Mouse (Mus musculus): ENCODE data around the gene Ppil4. TPM values are rescaled to one million over a fixed set of nuclear protein-coding genes. Genes with fewer than 3 reads are reported as not detected.

Gene Ppil4
- polyA plus RNA-seq, 1 experiment from 2014 or later: 47.6 TPM

- WGBS: 59% methylated on average over 11 of the region's 11 CpGs
- ATAC-seq: peak; percentile 24; the same call in 1 of the 2 replicates
- no peak overlapping the region for H3K9ac ChIP-seq (ENCODE audit: low read length)
Measured at GRCm38 (mm10) chr10:7870571-7871315, 78.1 kb downstream of the Ppil4 start.

GRCm38 (mm10) chr10:7871381-7872020, 78.8 kb downstream of the Ppil4 start:
- no peak overlapping the region for H3K4me3 ChIP-seq (ENCODE audit: low read depth, low read length)
- no peak overlapping the region for H3K27ac ChIP-seq (ENCODE audit: low read depth, low read length)
- ATAC-seq: no peak
- DNase-seq (ENCODE audit: low spot score): no peak
- no peaks in the 10 kb centered on the region for H3K36me3 ChIP-seq (ENCODE audit: control insufficient read depth, insufficient read depth, low read length)
- no peaks in the 10 kb centered on the region; the same call in 1 of the 2 replicates for H3K27me3 ChIP-seq (replicated peaks; ENCODE audit: control insufficient read depth, insufficient read depth, low read length)
- H3K4me2 ChIP-seq (ENCODE audit: low read length): no peak overlapping the region
- no peak overlapping the region for H3K9ac ChIP-seq (ENCODE audit: low read length)
- peaks cover 6% of the 10 kb centered on the region for H3K4me1 ChIP-seq (ENCODE audit: control insufficient read depth, insufficient read depth, low read length)
- 91% methylated on average over 5 of the region's 5 CpGs for WGBS
- no peaks in the 10 kb centered on the region for H3K9me3 ChIP-seq (replicated peaks; ENCODE audit: control insufficient read depth, low read length)

More at GRCm38 (mm10) chr10:7870571-7871315, 78.1 kb downstream of the Ppil4 start:
- Histone ChIP-seq H3K4me3 (ENCODE audit: low read depth, low read length) (no peak overlapping the region), H3K9me3 (replicated peaks; ENCODE audit: control insufficient read depth, low read length) (no peaks in the 10 kb centered on the region), H3K4me2 (ENCODE audit: low read length) (no peak overlapping the region), H3K27me3 (replicated peaks; ENCODE audit: control insufficient read depth, insufficient read depth, low read length) (no peaks in the 10 kb centered on the region; the same call in 1 of the 2 replicates), H3K36me3 (ENCODE audit: control insufficient read depth, insufficient read depth, low read length) (no peaks in the 10 kb centered on the region), H3K27ac (ENCODE audit: low read depth, low read length) (no peak overlapping the region), H3K4me1 (ENCODE audit: control insufficient read depth, insufficient read depth, low read length) (peaks cover 6% of the 10 kb centered on the region)
- DNase-seq (ENCODE audit: low spot score): peak; percentile 49

Small RNA genes within 50 kb of the gene (microRNA-seq; reads per million reads assigned to microRNA genes)
- 1.3 reads per million, percentile 3 among the genes with 10 or more reads in this experiment for gene Mir5104

Other genes starting within 250 kb of the Ppil4 start
- 29.0 and 36.8 TPM in 2 replicates for gene Lrp11, start 203.1 kb upstream of the Ppil4 start, polyA plus RNA-seq (2014; fragmentation: Nextera tagmentation; extraction: Ambion mirVana)
- 43.2 and 46.7 TPM in 2 replicates for gene Nup43, start 125.4 kb upstream of the Ppil4 start, polyA plus RNA-seq (2014; fragmentation: Nextera tagmentation; extraction: Ambion mirVana)
- 171 and 172 TPM in 2 replicates for gene Pcmt1, start 111.8 kb upstream of the Ppil4 start, polyA plus RNA-seq (2014; fragmentation: Nextera tagmentation; extraction: Ambion mirVana)
- 12.8 and 13.7 TPM in 2 replicates for gene Lats1, start 111.7 kb upstream of the Ppil4 start, polyA plus RNA-seq (2014; fragmentation: Nextera tagmentation; extraction: Ambion mirVana)
- gene Katna1, start 66.9 kb upstream of the Ppil4 start, polyA plus RNA-seq (2014; fragmentation: Nextera tagmentation; extraction: Ambion mirVana): 45.2 and 45.9 TPM in 2 replicates
- gene Ginm1, start 67 bp upstream of the Ppil4 start, polyA plus RNA-seq (2014; fragmentation: Nextera tagmentation; extraction: Ambion mirVana): 47.5 and 54.2 TPM in 2 replicates
- gene Zc3h12d, start 39.6 kb downstream of the Ppil4 start, polyA plus RNA-seq (2014; fragmentation: Nextera tagmentation; extraction: Ambion mirVana): 0.05 TPM in 1 of 2 replicates, not detected in the other
- 19.1 and 19.4 TPM in 2 replicates for gene Tab2, start 163.3 kb downstream of the Ppil4 start, polyA plus RNA-seq (2014; fragmentation: Nextera tagmentation; extraction: Ambion mirVana)